Mouse (Mus musculus) kidney, embryonic 16.5 days (tissue): Measurements from ENCODE around the gene Gm9758. TPM values are rescaled to one million over a fixed set of nuclear protein-coding genes. Genes with fewer than 3 reads are reported as not detected.
A peak's percentile ranks its signal among the peaks of the same experiment; 100 is the strongest.
"Not testable (repeated sequence)": the region's sequence is repeated elsewhere in the genome, so short reads cannot be mapped to it uniquely, and the experiment has no call there.

ENCODE experiments used
- ATAC-seq: fragments of 200-750 bp; cut with Nextera tagmentation; 2 replicates; pipeline ENCODE4 v1.8.0; 2017; ENCODE audit warnings: moderate TSS enrichment; ENCODE audit not compliant: low FRiP score, low TSS enrichment
- H3K27ac ChIP-seq: fragments of 300-500 bp; sonication (generic); 2 replicates; pipeline ENCODE4 v1.5.1; 2014; ENCODE audit warnings: low read length
- H3K27me3 ChIP-seq: fragments of 300-500 bp; sonication (generic); 2 replicates; pipeline ENCODE4 v1.6.1; 2014; ENCODE audit warnings: low read length, control low read depth, mixed read lengths; ENCODE audit not compliant: insufficient read depth
- H3K36me3 ChIP-seq: fragments of 300-500 bp; sonication (generic); 2 replicates; pipeline ENCODE4 v1.6.1; 2014; ENCODE audit warnings: low read length, control low read depth, mixed read lengths; ENCODE audit not compliant: insufficient read depth
- H3K4me1 ChIP-seq: fragments of 300-500 bp; sonication (generic); 2 replicates; pipeline ENCODE4 v1.6.1; 2014; ENCODE audit warnings: low read length, control low read depth, mixed read lengths; ENCODE audit not compliant: insufficient read depth
- H3K4me2 ChIP-seq: fragments of 300-500 bp; sonication (generic); replicated peaks from 2 replicates; pipeline ENCODE4 v1.6.1; 2014; ENCODE audit warnings: low read depth, low read length
- H3K4me3 ChIP-seq: fragments of 300-500 bp; sonication (generic); 2 replicates; pipeline ENCODE4 v1.5.1; 2014; ENCODE audit warnings: mild to moderate bottlenecking, low read length
- H3K9ac ChIP-seq: fragments of 300-500 bp; sonication (generic); replicated peaks from 2 replicates; pipeline ENCODE4 v1.6.1; 2014; ENCODE audit warnings: low read length
- H3K9me3 ChIP-seq: fragments of 300-500 bp; sonication (generic); 2 replicates; pipeline ENCODE4 v1.6.1; 2016; ENCODE audit warnings: low read length, control low read depth
- WGBS: fragments of 180-500 bp; shearing (Covaris S2); extraction: QIAGEN DNeasy Blood & Tissue Kit; methylation state at CpG from one replicate; pipeline ENCODE4 v1.1.7; 2014; 5-methylcytosine and 5-hydroxymethylcytosine counted together
- polyA plus RNA-seq: library from polyadenylated mRNA; unstranded; fragments of >200 nt; fragmentation: Nextera tagmentation; extraction: Ambion mirVana; gene quantifications from 2 replicates; pipeline ENCODE4 v1.2.1, GENCODE M21; 2015

Gm9758 gene
- polyA plus RNA-seq = not detected in 2 replicates

DNA sequence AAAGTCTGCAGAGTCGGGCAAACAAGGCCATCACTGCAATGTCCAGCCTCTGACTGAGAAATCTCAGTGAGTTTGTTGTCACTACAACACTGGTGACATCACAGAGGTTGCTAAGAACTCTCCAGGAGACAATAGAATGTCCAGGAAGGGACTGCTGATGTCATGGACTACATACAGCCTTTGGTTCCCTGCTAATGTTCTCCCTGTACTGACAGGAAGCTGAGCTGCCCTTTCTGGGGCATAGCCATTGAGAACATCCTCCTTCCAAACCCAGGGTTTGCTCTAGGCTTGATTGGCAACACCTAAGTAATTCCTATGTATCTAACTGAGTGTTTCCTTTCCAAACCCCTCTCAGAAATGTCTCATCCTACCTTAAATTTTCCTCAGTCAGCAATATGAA, at the start of gene Gm9758:
Gene Gm9758, minus strand, starts transcription at position 101 of the 400 bp plus-strand sequence.
- not testable (repeated sequence) for H3K27ac ChIP-seq, H3K36me3 ChIP-seq, H3K4me2 ChIP-seq, H3K27me3 ChIP-seq, H3K4me1 ChIP-seq, H3K4me3 ChIP-seq, ATAC-seq, H3K9ac ChIP-seq, H3K9me3 ChIP-seq
- WGBS = 56% methylated on average over 1 of the region's 1 CpGs

DNA sequence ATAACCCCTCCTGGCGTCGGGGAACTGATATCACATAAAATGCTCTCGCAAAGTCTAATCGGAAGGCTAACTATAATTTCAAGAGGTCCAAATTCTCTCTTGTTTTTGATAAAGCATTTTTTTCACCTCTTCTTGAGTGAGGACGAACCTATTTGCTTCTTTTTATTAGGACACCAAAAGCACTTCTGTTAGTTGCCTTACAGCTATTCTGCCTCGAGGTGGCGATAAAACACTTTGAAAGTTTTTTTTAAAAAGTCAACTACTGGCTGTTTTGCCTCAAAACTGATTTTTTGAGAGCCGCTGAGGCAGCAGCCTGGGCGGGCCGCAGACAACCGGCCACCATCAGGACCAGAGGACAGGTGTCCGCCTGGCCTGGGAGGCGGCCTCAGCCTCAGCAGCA, 49.1 kb upstream of the Gm9758 start:
- not testable (repeated sequence) for H3K36me3 ChIP-seq, ATAC-seq
- 83% methylated on average over 13 of the region's 13 CpGs for WGBS

DNA sequence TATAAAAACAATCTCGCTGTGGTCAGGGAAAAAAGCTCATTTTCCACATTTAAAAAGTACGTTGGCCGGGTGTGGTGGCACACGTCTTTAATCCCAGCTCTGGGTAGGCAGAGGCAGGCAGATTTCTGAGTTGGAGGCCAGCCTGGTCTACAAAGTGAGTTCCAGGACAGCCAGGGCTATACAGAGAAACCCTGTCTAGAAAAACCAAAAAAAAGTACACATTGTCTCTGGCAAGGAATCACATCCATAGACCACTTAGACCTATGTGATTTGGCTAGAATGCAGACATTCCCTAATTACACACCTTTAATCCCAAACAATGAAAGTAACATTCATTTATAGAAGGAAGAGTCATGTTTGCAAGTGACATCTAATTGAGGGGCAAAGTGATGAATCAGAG, 46.8 kb upstream of the Gm9758 start:
- not testable (repeated sequence) for H3K4me1 ChIP-seq, H3K4me3 ChIP-seq, H3K36me3 ChIP-seq, H3K4me2 ChIP-seq, H3K27ac ChIP-seq, H3K9ac ChIP-seq, H3K27me3 ChIP-seq
- WGBS = 81% methylated on average over 4 of the region's 4 CpGs
- peaks cover 18% of the 10 kb centered on the region for H3K9me3 ChIP-seq
- 0 out of 2 replicates have a peak, but pooled peaks have one; percentile 54 for ATAC-seq

More for the DNA sequence above, 49.1 kb upstream of the Gm9758 start:
- not testable (repeated sequence) for H3K27me3 ChIP-seq, H3K4me3 ChIP-seq, H3K4me1 ChIP-seq, H3K27ac ChIP-seq, H3K4me2 ChIP-seq, H3K9ac ChIP-seq
- peaks cover 16% of the 10 kb centered on the region for H3K9me3 ChIP-seq

DNA sequence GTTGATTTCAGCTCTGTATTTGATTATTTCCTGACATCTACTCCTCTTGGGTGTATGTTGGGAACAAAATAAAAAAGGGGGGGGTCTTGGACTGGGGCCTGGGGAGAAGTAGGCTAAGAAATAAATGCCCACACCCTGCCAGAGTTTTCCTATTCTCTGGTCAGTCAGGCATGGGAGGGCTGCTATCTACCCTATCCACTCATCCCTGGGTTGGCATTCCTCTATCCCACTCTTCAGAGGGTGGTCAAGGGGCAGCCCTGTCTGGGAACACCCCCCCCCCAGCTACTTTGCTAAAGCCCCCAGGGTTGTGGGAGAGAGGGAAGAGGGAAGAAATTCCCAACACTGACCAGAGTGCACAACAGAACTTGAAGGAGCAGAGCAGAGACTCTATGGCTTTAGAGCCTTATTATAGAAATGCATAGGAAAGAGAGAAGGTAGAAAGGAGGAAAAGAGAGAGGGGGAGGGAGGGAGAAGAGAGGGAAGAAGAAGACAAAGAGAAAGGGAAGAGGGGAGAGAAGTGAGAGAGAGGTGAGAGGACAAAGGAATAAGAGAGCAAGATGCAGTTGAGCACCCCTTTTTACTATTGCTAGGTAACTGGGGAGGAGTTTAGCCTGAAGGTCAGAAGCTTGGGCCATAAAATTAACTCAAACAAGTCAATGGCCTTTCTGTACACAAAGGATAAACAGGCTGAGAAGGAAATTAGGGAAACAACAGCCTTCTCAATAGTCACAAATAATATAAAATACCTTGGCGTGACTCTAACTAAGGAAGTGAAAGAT, 41.4 kb upstream of the Gm9758 start:
- not testable (repeated sequence) for H3K27me3 ChIP-seq, H3K4me1 ChIP-seq, ATAC-seq, H3K9ac ChIP-seq, H3K36me3 ChIP-seq, H3K4me3 ChIP-seq, H3K27ac ChIP-seq, H3K4me2 ChIP-seq
- H3K9me3 ChIP-seq = peaks cover 19% of the 10 kb centered on the region
- WGBS = 92% methylated on average over 1 of the region's 1 CpGs

DNA sequence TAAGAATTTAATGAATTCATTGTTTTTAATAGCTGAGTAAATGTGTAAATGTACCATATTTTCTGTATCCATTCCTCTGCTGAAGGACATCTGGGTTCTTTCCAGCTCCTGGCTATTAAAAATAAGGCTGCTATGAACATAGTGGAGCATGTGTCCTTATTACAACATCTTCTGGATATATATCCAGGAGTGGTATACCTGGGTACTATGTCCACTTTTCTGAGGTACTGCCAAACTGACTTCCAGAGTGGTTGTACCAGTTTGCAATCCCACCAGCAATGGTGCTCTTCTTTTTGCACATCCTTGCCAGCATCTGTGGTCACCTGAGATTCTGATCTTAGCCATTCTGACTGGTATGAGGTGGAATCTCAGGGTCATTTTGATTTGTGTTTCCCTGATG, 38.9 kb upstream of the Gm9758 start:
- peaks cover 23% of the 10 kb centered on the region for H3K9me3 ChIP-seq
- not testable (repeated sequence) for H3K27me3 ChIP-seq, H3K4me2 ChIP-seq, H3K36me3 ChIP-seq, H3K27ac ChIP-seq, H3K4me3 ChIP-seq, H3K4me1 ChIP-seq, ATAC-seq, H3K9ac ChIP-seq

DNA sequence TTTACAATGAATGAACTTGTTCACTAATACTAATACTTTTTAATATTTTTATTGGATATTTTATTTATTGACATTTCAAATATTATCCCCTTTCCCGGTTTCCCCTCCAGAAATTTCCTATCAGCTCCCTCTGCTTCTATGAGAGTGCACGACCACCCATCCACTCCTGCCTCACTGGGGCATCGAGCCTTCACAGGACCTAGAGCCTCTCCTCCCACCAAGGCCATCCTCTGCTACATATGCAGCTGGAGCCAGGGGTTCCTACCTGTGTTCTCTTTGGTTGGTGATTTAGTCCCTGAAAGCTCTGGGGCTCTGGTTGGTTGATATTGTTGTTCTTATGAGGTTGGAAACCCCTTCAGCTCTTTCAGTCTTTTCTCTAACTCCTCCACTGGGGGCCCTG, 38.0 kb upstream of the Gm9758 start:
- WGBS = 73% methylated on average over 3 of the region's 3 CpGs
- not testable (repeated sequence) for H3K27ac ChIP-seq, H3K36me3 ChIP-seq, H3K4me3 ChIP-seq, H3K4me1 ChIP-seq, H3K4me2 ChIP-seq, H3K9ac ChIP-seq, ATAC-seq, H3K27me3 ChIP-seq
- H3K9me3 ChIP-seq = peaks cover 26% of the 10 kb centered on the region

DNA sequence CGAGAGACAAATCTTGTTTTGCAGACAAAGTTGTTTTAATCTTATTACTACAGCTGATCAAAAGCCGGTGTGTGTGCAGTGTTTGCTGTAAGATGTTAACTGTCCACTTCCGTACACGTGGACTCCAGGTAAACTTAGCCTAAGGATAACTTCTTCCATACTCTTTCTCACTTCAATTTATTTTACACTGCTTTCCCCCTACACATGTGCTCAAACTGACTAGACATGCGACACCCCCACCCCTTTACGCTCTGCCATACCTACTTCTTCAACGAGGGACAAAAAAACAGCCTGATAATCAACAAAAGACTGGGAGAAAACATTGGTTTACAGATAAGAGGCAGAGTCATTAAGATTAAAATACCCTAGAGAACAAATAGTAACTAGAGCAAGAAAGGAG, 37.1 kb upstream of the Gm9758 start:
- not testable (repeated sequence) for H3K36me3 ChIP-seq, H3K9ac ChIP-seq, H3K4me2 ChIP-seq, H3K27ac ChIP-seq, H3K4me1 ChIP-seq, H3K27me3 ChIP-seq, H3K4me3 ChIP-seq
- peak; percentile 54; the same call in 1 of the 2 replicates for ATAC-seq
- H3K9me3 ChIP-seq = peaks cover 26% of the 10 kb centered on the region
- 67% methylated on average over 7 of the region's 7 CpGs for WGBS

DNA sequence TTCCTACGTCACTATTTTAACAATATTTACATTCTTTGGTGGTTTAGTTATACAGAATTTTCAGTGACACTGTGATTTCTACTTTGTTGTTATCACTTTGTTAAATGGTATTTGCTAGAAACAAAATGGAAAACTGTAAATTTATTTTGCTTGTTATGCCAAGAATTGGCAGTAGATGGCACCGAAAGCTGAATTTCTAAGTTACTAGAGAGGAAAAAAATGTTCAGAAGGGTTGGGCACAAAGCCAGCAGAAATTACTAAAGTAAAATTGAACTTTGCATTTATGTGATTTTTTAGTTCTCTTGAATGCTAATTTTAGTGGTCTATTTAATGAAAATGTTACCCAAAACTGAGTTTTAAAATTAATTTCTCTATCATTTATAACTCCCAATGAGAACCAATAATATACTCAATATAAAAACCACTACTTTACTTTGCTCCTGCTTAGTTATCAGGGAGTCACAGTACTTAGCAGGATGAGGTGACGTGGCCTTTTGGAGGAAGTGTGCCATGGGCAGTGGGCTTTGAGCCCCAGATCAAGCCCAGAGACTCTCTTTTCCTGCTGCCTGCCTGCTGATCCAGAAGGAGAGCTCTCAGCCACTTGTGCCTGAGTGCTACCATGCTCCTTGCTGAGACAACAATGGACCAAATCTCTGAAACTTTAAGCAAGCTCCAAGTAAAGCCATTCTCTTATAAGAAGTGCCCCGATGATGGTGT, 32.9 kb upstream of the Gm9758 start:
- ATAC-seq, H3K36me3 ChIP-seq, H3K9ac ChIP-seq, H3K4me2 ChIP-seq, H3K4me3 ChIP-seq, H3K4me1 ChIP-seq, H3K27me3 ChIP-seq, H3K27ac ChIP-seq: not testable (repeated sequence)
- 66% methylated on average over 4 of the region's 4 CpGs for WGBS
- peaks cover 17% of the 10 kb centered on the region for H3K9me3 ChIP-seq

DNA sequence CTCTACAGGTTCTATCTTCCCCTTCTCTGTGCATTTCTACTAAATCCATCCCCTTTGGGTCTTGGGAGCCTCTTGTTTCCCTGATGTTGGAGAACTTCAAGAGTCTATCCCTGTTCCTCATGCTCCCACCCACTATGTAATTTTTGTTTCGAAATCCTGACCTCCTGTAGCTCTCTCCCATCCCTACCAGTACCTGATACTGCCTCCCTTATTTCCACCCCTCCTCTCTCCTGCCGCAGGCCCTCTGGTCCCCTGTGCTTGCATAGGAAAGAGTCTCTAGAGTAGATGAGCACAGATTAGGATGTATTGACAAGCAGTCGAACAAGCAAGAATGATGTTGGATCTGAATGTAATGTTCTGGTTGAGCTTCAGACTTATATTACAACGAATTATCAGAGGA, 30.8 kb upstream of the Gm9758 start:
- not testable (repeated sequence) for ATAC-seq

DNA sequence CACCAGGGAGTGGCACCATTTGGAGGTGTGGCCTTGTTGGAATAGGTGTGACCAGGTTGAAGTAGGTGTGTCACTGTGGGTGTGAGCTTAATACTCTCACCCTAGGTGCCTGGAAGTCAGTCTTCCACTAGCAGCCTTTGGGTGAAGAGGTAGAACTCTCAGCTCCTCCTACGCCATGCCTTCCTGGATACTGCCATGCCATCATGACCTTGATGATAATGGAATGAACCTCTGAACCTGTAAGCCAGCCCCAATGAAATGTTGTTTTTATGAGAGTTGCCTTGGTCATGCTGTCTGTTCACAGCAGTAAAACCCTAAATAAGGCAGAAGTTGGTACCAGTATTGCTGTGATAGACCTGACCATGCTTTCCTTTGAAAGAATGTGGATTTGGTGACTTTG, 26.3 kb upstream of the Gm9758 start:
- not testable (repeated sequence) for H3K4me1 ChIP-seq, ATAC-seq, H3K27ac ChIP-seq, H3K9ac ChIP-seq, H3K4me2 ChIP-seq, H3K36me3 ChIP-seq, H3K4me3 ChIP-seq, H3K9me3 ChIP-seq, H3K27me3 ChIP-seq
- WGBS = 82% methylated on average over 1 of the region's 1 CpGs

More for the DNA sequence above, 30.8 kb upstream of the Gm9758 start:
- not testable (repeated sequence) for H3K4me3 ChIP-seq, H3K4me1 ChIP-seq, H3K4me2 ChIP-seq, H3K36me3 ChIP-seq, H3K9ac ChIP-seq, H3K27ac ChIP-seq, H3K27me3 ChIP-seq
- 72% methylated on average over 4 of the region's 4 CpGs for WGBS
- peaks cover 13% of the 10 kb centered on the region for H3K9me3 ChIP-seq
